Mouse (Mus musculus) brain, embryonic 18.5 days (tissue): ENCODE results near the gene Cth.
"Not testable (repeated sequence)": the region's sequence is repeated elsewhere in the genome, so short reads cannot be mapped to it uniquely, and the experiment has no call there.

Experiments
- DNase-seq: peaks from one replicate; pipeline ENCODE4 v3.0.0-alpha.2; 2012; ENCODE audit warnings: low read depth, low spot score

Gene Cth

DNA sequence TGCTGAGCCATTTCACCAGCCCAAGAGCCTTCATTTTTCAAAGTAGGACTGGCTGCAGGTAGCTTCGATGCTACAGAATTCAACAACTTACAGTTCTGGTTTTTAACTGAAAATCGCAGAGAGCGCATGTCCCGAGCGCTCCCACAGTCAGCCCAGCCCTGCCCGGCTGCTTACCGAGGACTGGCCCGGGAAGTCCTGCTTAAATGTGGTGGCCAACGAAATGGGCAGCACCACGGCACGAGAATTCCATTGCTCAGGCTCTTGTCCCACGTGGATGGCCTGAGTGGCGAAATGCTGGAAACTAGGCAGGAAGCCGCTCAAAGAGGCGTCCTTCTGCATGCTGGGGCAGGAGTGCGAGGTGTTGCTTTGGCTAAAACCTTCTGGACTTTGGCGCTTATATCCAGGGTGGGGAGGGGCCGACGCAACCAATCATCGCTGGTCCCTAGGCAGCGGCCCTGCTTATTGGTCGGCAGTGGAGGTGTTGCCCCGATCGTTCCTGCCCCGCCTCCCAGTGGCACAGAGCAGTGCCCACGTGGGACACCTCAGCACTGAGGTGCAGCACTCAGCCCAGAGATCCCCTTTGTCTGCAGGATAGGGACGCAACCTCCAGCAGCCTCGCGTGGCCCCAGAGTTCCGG lies at the start of gene Cth:
Gene Cth (minus strand): TSS at position 386 of the 637 bp plus-strand sequence.
- peak; percentile 63 for DNase-seq

DNA sequence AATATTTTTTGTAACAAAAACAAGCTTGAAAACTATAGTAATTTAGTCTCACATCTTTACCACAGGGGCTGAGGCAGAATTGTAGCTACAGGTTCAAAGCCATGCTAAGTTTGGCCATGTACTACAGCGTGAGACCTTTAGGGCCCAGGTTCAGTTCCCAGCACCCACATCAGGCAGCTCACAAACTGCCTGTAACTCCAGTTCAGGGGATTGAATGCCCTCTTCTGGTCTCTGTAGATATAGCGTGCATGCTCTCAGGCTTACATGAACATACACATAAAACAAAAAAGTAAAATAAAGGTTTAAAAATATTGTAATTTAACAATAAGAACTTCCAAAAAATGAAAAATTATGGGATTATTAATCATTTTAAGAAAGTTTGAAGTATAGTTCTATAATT lies 48.4 kb upstream of the Cth start:
- no peak for DNase-seq

DNA sequence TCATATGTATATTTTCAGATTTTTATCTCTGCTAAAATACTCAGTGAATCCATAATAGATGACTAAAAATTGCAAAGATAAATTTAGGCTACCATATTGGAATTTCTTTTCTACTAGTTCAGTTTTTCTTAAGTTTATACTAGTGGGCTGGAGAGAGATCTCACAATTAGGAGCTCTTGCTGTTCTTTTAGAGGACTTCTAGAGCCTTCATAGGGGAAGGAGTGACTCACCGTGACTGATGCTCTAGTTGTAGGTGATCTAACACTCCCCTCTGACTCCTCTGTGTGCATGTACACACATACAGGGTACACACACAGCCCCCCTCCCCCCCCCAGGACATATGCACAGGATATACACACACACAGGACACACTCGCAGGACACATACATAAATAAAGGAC lies 46.3 kb upstream of the Cth start:
- DNase-seq, result no peak

DNA sequence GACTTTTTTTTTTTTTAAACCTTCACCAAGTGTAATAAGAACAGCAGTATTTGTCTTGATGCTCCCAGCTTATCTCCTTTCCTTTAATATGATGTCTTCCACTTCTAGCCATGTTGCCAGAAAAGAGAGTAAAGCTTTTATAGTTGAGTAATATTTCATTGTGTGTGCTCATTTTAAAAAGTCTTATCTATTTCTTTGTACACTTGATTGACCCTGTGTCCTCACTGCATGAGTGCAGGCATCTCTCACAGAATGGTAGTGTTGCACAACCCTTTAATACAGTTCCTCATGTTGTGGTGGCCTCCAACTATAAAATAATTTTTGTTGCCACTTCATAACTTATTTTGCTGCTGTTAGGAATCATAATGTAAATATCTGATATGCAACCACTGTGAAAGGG lies 32.4 kb upstream of the Cth start:
- no peak for DNase-seq

DNA sequence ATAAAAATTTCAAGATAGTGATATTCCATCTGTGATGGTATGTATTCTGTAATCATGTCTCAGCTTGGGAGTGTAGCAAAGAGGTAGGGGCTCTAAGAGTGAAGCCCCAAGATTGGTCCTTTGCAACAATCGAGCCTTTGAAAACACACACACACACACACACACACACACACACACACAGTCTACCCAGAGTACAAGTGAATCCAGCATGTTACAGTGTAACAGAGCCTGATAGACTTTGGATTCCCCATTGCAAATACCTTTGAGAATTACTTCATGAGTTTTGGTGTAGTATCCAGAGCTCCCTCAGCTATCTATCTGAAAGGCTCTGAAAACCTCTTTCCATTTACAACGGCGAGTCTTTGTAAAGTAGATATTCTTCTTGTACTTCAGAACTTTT lies 31.3 kb upstream of the Cth start:
- DNase-seq, result no peak

DNA sequence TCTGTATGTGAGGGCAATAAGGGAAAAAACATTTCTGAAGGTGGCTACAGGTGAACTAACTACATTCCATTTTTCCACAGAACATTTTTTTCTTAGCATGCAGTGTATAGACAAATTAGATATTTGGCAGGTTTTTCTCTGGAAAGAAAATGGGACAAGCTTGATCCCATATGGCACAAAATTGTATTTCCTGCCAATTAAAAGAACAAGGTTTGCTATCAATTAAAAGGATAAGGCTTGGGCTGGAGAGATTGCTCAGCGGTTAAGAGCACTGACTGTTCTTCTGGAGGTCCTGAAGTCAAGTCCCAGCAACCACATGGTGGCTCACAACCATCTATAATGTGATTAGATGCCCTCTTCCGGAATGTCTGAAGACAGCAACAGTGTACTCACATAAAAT lies 30.6 kb upstream of the Cth start:
- no peak for DNase-seq

DNA sequence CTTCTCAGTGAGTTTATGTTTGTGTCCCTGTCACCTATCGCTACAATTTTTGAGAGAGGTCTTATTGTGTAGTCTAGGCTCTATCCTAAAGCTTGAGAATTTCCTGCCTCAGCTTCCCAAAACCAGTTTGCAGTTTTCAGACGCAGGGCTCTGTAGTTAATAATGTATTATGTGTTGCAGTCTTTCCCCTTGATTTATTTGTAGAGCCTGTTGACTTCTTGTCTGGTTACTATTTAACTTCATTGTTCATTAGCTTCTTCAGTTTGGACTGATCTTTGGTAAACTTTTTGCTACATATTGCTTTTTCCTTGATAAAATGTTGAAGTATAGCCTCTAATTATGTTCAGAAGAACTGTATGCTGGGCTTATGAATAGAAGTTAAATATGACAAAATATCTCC lies 27.8 kb upstream of the Cth start:
- DNase-seq, result no peak

DNA sequence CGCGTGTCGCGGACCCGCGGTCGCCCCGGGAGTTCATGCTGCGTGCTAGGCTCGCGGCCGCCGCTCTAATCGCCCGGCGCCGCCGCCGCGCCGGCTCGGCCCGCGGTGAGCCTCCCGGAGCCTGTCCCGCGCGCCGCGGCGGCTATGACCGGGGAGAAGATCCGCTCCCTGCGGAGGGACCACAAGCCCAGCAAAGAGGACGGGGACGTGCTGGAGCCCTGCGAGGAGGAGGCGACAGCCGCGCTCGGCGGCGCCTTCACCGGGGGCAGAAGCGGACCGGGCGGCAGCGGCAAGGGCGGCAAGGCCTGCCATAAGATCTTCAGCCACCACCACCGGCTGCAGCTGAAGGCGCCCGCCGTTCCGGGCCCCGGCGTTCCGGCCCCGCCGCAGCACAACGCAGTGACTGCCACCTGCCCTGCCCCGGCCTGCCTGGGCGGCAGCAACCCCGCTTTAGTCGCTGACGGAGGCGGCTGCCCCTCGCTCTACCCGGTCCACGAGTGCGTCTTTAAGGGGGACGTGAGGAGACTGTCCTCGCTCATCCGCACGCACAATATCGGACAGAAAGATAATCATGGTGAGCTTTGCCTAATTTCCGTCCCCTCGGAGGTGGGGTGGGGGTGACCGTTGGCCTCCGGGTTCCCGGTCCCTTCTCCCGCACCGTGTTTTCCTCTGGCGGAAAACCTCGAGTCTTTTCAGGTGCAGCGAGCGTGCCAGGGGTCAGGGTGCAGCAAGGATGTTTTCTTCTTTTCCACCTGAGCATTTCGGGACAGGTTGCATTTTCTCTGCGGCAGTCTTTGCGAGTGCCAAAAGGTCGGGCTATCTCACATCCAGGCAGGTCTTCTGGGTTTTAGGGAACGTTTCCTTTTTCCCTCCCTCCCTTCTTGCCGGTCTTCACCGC lies 22.8 kb upstream of the Cth start:
- DNase-seq, result no peak

DNA sequence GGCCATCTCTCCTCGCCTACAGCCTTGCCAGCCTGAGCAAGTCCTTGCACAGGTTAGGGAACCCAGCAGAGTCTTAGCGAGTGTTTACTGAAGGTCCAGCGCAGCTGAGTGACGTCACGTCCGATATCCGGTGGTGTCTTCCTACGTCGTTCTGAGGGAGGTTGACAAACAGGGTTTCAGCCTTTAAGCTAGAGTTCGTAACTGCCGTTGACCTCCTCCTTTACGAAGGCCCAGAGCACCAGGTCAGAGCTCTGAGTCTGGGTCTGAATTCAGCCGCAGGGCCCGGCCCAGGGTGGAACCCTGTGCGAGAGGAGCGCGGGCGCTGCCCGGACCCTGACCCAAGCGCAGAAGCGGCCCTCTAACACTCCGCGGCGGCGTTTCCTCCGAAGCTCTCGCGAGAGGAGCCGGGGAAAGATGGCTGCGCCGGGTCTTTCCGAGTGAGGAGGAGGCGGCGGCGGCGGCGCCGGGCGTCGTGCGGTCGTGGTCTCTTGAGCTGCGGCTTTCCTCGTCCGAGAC lies 22.0 kb upstream of the Cth start, which contains the start of gene Ankrd13c:
Gene Ankrd13c (plus strand): TSS at position 397 of the 516 bp plus-strand sequence.
- peak; percentile 89 for DNase-seq

DNA sequence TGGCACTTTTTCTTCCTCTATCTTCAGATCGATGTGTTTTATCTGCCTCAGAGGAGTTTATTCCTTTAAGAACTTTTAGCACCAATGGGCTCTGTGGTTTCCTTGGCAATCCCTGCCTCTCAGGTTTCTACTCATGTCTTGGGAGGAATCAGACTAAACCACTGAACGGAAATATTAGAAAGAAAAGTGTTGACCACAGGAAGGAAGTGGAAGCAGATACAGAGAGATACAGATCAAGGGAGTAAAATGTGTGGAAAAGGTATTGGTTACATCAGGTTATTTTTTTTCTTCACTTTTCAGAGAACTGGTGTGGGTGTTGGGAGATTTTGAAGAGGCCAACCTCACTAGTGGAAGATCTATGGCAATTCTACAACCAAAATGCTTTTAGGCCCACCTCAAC lies 13.7 kb upstream of the Cth start:
- DNase-seq, result no peak

DNA sequence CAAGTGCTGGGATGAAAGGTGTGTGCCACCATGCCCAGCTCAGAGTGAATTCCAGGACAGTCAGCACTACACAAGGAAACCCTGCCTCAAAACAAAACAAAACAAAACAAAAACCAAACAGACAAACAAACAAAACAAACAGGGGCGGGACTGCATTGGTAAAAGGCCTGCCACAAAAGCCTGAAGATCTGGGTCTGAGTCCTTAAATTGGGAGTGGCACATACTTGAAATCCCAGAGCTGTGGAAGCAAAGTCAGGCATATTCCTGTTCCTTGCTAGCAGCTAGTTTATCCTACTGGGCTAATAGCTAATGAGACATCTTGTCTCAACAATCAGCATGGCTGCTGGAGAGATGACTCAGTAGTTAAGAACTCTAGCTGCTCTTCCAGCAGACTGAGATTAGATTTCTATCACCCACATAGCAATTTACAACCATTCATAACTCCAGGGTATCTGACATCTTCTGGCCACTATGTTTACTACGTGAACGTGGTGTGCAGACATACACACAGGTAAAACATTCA lies 9.5 kb upstream of the Cth start:
- no peak for DNase-seq

DNA sequence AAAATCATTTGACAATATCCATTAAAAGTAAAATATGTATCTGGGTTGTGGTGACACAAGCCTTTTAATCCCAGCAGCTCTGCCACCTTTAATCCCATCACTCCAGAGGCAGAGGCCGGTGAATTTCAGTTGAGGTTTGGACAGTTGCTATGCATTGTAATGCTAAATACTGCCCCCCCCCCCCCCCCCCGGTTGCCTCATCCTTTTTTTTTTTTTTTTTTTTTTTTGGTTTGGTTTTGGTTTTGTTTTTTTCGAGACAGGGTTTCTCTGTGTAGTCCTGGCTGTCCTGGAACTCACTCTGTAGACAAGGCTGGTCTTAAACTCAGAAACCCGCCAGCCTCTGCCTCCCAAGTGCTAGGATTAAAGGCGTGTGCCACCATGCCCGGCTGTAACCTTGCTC lies 8.3 kb upstream of the Cth start:
- not testable (repeated sequence) for DNase-seq

DNA sequence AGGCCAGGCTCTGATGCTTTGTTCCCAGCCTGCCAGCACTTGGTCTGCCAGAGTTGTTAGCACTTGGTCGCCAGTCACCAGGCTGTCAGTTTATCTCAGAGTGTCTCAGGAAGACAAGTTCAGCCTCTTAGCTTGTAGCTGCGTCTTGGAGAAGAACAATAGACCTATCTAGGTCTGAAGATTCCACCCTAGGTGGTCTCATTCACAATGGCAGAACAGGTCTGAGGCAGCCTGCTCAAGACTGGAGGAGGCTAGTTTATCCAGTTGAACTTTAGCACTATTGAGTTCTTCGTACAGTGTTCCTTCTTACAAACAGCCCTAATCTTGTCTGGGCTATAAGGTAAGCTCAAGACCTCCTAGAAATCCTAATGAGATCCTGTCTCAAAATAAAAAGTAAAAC lies 7.2 kb upstream of the Cth start:
- DNase-seq, result no peak

DNA sequence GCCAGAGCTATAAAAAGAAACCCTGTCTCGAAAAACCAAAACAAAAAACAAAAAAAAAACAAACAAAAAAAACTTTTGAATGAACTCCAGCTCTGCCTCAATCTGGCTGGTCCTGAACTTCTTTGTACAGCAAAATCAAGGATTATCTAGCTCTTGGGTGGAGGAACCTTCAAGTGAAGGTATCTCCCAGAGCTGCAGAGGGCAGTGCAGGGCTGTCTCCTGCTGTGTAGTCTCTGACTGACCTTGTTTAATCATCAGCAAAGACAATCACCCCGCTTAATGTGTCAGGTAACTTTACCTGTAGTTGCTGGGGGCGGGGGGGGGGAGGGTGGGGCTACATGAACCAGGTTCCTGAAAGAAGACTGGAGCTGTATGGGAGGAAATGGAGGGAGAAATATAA lies 6.7 kb upstream of the Cth start:
- no peak for DNase-seq

DNA sequence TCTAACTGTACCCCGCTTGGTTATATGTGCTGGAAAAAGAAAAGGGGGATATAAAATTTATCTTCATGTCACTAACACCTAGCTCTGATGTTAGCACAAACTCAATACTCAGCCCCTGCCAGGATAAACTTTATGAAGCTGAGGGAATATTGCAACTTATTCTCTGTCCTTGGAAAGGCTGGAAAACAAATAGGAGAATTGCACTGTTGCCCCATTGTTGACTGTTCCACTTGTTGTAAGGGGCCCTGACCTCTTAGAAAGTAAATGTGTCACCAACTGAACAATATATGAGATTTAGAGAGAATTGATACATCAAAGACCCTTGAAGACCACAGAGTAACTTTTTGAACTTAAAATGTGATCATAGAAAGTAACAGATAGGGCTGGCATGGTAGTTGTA lies 4.5 kb upstream of the Cth start:
- DNase-seq, result no peak

DNA sequence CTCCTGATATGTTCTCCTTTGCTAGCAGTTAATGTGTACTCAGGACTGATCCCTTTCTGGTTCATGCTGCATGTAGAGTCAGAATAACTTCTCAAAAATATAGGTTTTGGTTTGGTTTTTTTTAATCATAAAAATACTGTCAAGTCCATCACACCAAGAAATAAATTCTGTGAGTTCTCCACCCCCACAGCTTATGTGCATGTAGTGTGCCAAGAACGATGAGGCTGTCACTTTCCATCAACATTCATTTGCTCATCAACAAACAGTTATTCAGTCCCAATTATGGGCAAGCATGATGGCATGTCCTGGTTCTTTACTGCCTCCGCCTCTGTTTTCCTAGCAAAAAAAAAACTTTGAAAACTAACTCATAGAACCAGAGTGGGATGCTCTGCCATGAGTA lies 3.9 kb upstream of the Cth start:
- no peak for DNase-seq

DNA sequence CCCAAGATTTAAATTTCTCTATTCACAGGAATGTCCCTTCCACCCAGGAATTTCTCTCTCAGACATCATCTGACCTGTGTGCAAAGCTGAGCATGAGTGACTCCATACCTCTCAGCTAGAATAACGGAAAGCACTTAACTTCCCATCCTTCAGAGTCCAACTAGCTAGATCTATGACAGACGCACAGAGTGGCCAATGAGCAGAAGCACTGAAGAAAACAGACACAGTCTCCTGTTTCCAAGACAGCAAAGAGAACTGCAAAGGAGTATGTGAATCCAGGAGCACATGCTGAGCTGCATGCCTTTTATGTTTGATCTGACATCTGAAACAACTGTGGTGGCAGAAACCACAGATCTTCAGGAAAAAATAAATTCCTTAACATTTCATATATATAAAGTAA lies 1.9 kb upstream of the Cth start:
- DNase-seq, result no peak

DNA sequence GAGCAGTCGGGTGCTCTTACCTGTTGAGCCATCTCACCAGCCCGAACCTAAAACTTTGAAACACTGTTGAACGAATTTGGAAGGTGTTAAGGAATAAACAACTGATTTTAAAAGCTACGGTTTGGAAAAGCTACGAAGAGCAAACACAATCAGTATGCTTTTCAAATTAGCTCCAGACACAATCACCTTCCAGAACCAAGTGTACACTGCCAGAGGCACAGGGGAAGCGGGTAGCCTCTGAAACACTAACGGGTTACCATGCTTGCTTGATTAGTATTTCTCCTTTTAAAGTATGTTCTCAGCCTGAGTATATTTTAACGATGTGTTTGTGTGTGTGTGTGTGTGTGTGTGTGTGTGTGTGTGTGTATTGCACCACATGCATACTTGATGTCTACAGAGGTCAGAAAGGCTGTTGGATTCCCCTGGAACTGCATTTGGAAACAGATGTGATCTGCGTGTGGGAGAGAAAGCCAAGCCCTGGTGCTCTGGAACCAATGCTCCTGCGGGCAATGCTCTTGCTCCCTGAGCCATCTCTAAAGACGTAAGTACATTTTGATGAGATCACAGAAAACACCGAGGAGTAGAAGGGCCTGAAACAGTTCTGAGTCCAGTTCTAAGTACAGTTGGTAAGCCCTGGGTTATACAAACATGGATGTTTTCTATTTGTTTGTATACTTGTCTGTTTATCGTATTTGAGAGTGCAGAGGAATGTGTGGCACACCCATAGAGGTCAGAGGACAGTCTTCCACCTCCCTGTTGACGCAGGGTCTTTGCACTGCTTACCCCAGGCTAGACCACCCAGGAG lies 1.0 kb upstream of the Cth start:
- no peak for DNase-seq

DNA sequence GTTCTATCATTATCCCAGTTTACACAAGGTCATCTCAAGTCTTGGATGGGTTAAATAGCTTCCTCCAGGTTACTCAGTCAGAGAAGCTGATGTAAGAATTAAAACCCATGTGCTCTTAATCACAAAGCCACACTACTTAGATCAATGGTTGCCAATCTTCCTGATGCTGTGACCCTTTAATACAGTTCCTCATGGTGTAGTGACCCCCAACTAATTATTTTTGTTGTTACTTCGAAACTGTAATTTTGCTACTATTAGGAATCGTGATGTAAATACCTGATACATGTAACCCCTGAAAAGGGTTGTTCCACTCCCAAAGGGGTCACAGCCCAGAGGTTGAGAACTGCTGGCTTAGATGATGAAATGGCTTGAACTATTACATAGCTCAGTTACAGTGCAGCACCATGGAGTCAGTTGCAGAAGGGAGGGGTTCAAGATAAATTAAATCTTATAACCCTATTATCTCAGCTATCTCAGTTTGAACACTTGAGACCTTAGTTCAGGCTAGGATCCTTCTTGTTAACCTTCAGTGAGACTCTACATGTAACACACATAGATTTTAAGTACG lies 1.5 kb downstream of the Cth start:
- DNase-seq, result no peak

DNA sequence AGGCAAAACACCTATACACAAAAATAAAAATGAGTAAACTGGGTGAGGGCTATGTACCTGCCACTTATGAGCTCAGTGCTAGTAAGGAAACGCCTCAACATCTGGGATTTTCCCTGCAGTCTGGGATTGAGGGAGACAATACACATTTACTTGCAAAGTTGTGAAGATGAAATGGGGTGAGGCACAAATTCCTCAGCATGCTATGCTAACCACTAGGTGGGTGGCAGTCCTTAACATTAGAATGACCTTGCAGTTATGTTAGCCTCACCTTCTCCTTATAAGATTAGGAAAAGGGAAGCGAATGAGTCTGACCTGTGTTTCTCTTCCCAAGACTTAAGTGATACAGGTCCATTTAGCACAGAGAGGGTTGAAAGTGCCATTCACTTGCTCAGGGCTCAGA lies 3.5 kb downstream of the Cth start:
- DNase-seq, result no peak

DNA sequence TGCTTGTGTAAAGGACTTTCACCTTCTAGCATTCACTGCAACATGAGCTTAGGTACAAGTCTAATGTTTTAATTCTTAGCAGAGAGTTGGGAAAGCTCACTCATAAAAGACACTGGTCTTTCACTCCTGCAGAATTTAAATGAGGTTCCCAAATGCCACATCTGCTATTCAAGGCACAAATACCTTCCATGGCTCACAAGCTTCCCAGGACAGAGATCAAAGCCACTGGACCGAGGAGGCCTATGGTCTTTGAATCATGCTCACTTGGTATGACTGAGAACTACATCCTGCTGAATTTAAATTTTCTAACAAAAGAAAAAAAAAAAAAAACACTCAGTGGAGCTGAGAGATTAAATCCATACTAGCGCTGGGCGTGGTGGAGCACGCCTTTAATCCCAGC lies 8.5 kb downstream of the Cth start:
- DNase-seq, result no peak

DNA sequence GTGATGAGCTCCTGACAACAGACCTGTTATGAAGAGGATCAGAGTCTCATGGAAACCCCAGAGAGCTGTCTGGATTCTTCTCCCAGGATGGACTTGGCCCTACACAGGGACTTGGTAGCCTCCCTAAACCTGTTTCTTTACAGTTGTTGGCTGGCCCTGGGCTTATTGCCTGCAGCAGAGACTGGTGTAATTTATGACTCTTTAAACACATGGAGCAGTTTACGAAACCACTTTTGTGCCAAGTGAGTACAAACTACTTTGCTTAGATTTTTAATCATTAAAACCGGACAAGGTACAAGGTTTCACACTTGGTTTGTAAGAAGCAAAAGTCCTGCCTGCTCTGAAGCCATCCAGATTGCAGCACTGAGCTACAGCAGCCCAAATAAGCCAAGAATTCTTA lies 12.7 kb downstream of the Cth start:
- no peak for DNase-seq
